Mouse (Mus musculus): Measurements from ENCODE around the gene BC017158. TPM values are rescaled to one million over a fixed set of nuclear protein-coding genes. Genes with fewer than 3 reads are reported as not detected.

BC017158 gene
- 17.1 and 17.8 TPM in 2 replicates for polyA plus RNA-seq (2015; fragmentation: Nextera tagmentation; extraction: Ambion mirVana)

GRCm38 (mm10) chr7:128297617-128298480 is at the start of gene BC017158:
Gene BC017158, minus strand, starts transcription at chr7:128298170.

GRCm38 (mm10) chr7:128265411-128265810 is 32.6 kb downstream of the BC017158 start, which contains the start of gene Slc5a2:
Gene Slc5a2, plus strand, starts transcription at chr7:128265657.

GRCm38 (mm10) chr7:128246496-128247391 is 51.2 kb downstream of the BC017158 start, which contains the start of gene Tgfb1i1:
Gene Tgfb1i1, plus strand, starts transcription at chr7:128246812.

GRCm38 (mm10) chr7:128237927-128238778 is 59.8 kb downstream of the BC017158 start, which contains the start of gene 9130023H24Rik:
Gene 9130023H24Rik, minus strand, starts transcription at chr7:128238031.

GRCm38 (mm10) chr7:128236856-128237592 is 60.9 kb downstream of the BC017158 start, which contains the start of gene Armc5:
Gene Armc5, plus strand, starts transcription at chr7:128237342.

Other genes with a start within 250 kb of the BC017158 start
- 18.0 and 24.5 TPM in 2 replicates for gene Itgam, start 235.5 kb downstream of the BC017158 start, polyA plus RNA-seq (2015; fragmentation: Nextera tagmentation; extraction: Ambion mirVana)
- 0.92 and 0.96 TPM in 2 replicates for gene Gm49368, start 235.5 kb downstream of the BC017158 start, polyA plus RNA-seq (2015; fragmentation: Nextera tagmentation; extraction: Ambion mirVana)
- gene Itgax, start 168.6 kb downstream of the BC017158 start, polyA plus RNA-seq (2015; fragmentation: Nextera tagmentation; extraction: Ambion mirVana) = 1.8 and 2.1 TPM in 2 replicates
- gene Itgad, start 143.8 kb downstream of the BC017158 start, polyA plus RNA-seq (2015; fragmentation: Nextera tagmentation; extraction: Ambion mirVana) = 3.9 and 5.6 TPM in 2 replicates
- 0.88 and 1.3 TPM in 2 replicates for gene Cox6a2, start 91.8 kb downstream of the BC017158 start, polyA plus RNA-seq (2015; fragmentation: Nextera tagmentation; extraction: Ambion mirVana)
- gene Armc5, start 60.8 kb downstream of the BC017158 start, polyA plus RNA-seq (2015; fragmentation: Nextera tagmentation; extraction: Ambion mirVana) = 9.4 and 10.8 TPM in 2 replicates
- gene 9130023H24Rik, start 60.1 kb downstream of the BC017158 start, polyA plus RNA-seq (2015; fragmentation: Nextera tagmentation; extraction: Ambion mirVana) = 2.2 and 3.9 TPM in 2 replicates
- gene Tgfb1i1, start 51.4 kb downstream of the BC017158 start, polyA plus RNA-seq (2015; fragmentation: Nextera tagmentation; extraction: Ambion mirVana) = 32.3 and 33.7 TPM in 2 replicates
- gene Slc5a2, start 32.5 kb downstream of the BC017158 start, polyA plus RNA-seq (2015; fragmentation: Nextera tagmentation; extraction: Ambion mirVana) = 3.0 and 3.6 TPM in 2 replicates
- gene Rgs10, start 120.6 kb upstream of the BC017158 start, polyA plus RNA-seq (2015; fragmentation: Nextera tagmentation; extraction: Ambion mirVana) = 68.5 and 68.8 TPM in 2 replicates
- gene Tial1, start 163.5 kb upstream of the BC017158 start, polyA plus RNA-seq (2015; fragmentation: Nextera tagmentation; extraction: Ambion mirVana) = 25.8 and 29.2 TPM in 2 replicates
- gene Bag3, start 225.4 kb upstream of the BC017158 start, polyA plus RNA-seq (2015; fragmentation: Nextera tagmentation; extraction: Ambion mirVana) = 4.3 and 5.8 TPM in 2 replicates